Mouse (Mus musculus) lung, postnatal 4 days (tissue): ENCODE measurements around the gene Ccdc183.

Source experiments
- DNase-seq, 2 experiments: peaks; one replicate each; pipeline ENCODE4 v3.0.0; 2021

The Ccdc183 gene

DNA sequence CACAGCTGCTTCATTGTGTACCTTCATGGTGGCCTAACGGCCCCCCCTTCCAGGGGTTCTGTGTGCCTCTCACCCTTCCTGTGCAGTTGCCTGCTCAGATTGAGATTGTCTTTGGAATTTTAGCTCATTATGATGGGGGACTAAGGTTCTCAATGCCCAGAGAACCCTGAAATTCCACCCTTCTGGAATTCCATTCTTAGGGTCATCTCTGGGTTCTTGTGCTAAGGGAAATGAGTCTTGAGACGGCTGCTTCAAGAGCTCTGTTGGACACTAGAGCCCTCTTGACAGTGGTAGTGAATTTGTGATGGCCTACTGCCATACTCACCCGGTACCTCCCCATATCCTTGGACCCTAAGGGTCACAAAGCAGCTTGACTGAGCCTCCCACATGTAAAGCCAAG, at the start of gene Ccdc183:
TSS of gene Ccdc183 (minus strand) at position 101 of the 400 bp plus-strand sequence.
- DNase-seq, result no peak

DNA sequence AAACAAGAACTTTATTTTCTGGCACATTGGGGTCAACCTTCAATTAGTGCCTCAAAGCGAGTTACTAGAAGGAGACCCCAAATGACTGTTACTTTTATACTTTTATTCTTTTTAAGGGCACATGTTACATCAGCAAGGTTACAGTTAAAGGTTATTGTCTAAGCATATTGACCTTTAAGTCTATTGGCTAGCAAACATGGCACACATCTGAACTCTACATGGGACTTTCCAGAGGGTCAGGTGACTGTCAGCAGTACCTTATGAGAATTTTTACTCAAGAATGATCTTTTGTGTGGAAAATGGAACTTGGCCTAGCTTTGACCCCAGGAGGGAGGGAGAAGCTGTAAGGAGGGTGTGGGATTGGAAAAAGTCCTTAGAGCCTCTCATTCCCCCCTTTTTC, 49.0 kb upstream of the Ccdc183 start:
- no peak for DNase-seq

DNA sequence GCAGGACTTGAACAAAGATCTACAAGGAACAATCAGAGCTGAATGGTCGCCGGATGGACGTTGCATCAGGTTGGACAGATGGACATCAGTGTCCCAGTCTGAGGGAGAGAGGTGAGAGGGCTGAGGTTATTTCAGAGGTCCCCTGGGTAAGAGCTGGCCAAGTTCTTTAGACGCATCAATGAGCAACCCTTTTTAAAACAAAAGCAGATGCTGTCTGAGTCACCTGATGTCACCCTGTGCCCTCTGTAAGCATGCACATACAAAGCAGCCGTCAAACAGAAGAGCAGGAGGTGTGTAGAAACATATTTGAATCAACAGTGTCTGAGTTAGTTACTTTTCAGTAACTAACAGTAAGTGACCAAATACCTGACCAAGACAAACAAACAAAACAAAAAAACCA, 46.6 kb upstream of the Ccdc183 start:
- no peak for DNase-seq

DNA sequence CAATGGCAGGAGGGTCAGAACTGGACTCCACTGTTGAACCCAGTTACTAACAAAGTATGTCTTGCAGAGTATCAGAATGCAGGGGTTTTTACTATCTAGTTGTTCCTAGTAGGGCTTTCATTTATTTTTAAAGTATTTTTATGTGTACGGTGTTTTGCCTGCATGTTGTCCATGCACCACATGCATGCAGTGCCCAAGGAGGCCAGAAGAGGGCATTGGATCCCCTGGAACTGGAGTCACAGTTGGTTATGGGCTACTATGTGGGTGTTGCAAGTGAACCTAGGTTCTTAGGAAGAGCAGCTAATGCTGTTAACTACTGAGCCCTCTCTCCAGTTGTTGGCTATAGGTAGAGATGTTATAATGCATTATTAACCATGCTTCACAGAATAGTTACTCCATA, 46.0 kb upstream of the Ccdc183 start:
- DNase-seq, result peak in 1 of 2 experiments; percentile 55

- no peak for DNase-seq
Observed at GRCm38 (mm10) chr2:25661245-25661970, 43.9 kb upstream of the Ccdc183 start.

DNA sequence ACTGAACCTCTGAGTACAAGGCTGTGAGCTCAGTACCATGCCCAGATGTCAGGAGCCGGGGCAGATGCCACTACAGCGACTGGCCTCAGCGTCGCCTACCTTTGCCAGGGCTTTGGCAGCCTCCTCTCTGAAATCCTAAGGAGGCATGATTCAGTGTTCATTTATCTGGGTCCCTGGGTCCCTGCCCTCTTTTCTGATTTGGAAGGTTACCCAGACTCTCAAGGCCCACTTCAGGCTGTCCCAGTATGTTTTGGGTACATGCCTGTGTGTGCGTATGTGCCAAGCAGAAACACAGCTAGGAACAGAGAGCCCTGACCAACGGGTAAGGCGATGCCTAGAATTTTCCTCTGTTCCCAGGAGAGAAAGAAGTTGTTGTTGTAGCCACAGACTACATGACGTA, 42.8 kb upstream of the Ccdc183 start:
- peak in 1 of 2 experiments; percentile 7 for DNase-seq

GRCm38 (mm10) chr2:25657652-25658051, 40.2 kb upstream of the Ccdc183 start, which contains the start of gene Lcn5:
Lcn5 (plus strand) TSS chr2:25657952.
- no peak for DNase-seq

- DNase-seq, result no peak
Observed at GRCm38 (mm10) chr2:25657246-25657645, 39.8 kb upstream of the Ccdc183 start.

GRCm38 (mm10) chr2:25656691-25657090, 39.2 kb upstream of the Ccdc183 start:
- no peak for DNase-seq

DNA sequence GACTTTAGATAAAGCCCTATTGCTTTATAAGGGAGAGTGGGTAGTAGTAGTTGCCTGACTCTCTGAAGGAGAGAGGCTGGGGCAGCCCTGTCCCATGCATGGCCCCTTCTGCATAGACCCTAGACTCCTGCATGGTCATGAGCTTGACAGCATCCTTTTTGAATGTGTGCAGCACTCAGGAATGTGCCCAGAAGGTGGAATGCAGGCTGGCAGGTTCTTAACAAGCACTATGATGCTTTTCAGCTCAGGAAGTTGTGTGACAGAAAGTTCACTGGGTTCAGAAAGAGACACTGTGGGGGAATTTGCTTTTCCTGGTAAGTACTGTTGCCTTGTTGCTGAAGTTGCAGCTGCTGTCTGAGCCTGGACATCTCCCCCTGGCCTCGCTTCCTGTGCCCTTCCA, 37.0 kb upstream of the Ccdc183 start:
- DNase-seq, result no peak

DNA sequence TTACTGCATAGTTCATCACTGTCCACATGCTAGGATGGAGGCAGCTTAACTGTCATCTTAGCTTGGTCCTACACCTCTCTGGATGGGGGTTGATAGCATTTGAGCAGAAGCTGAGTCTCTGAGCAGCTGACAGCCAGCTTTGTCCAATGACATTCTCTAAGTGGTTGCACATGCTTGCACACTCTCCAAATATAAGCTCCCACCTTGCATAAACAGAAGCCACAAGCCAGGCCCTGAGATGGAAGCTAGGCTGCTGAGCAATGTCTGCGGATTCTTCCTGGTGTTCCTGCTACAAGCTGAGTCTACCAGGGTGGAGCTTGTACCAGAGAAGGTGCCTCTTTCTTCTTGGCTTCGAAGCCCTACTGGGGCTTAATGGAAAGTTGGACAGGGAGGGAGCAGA, 35.4 kb upstream of the Ccdc183 start, which contains the start of gene Lcn8:
TSS of gene Lcn8 (plus strand) at position 219 of the 400 bp plus-strand sequence.
- DNase-seq, result no peak

GRCm38 (mm10) chr2:25639890-25640289, 22.4 kb upstream of the Ccdc183 start:
- peak in 1 of 2 experiments; percentile 41 for DNase-seq

DNA sequence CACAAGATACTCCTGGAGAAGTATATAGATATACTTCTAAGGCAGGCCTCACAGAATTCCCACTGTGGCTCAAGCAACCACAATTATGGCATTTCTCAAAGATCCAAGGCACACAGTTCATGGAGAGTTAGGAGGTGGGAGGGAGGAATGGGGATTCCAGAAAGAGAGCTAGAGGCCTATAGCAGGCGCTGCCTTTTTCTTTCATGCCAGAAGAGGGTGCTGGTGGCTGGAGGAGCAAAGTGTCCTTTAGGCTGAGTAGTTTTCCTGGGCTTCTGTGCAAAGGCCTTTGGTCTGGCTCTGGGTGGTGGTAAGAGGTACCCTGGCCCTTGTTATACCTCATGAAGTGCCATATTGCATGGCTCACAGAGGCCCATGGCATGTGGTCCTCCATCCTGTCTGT, 16.6 kb upstream of the Ccdc183 start:
- DNase-seq, result no peak

DNA sequence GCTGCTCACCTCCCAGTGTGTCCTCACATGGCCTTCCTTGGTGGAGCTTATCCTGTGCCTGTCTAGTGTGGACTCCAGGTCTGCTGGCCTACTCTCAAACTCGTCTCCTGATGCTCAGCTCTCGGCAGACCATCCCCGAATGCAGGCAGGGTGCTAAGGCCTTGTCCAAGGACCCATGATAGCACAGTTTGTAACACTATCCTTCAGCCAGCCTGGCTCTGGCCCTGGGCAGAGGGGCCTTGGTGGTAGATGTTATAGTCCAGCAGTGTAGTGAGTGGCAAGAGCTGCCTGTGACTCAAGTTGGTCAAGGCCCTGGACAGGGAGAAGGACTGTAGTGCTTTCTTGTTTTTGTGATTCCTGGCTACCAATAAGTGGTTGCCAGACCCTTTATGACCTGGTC, 16.1 kb upstream of the Ccdc183 start:
- no peak for DNase-seq

- DNase-seq, result no peak
Observed at GRCm38 (mm10) chr2:25628738-25629137, 11.3 kb upstream of the Ccdc183 start.

- no peak for DNase-seq
Observed at GRCm38 (mm10) chr2:25627811-25628210, 10.3 kb upstream of the Ccdc183 start, which contains the start of gene Fcna. Fcna (minus strand) TSS chr2:25628030.

DNA sequence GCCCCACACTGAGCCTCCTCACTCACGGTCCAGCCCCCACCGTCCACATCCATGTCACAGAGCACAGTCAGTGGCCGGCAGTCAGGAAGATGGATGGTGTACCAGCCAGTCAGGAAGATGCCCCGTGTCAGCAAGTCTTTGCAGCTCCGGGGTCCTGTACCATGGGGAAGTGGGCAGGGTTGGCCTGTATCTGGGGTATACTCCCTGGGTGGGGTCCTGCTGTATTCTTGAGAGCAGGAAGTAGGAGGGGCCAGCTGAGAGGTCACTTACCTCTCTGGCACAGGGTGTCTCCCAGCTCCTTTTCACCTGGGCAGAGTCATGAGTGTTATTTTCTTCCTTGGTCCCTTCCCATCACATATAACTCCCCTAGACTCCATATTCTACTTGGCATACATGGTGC, 8.5 kb upstream of the Ccdc183 start:
- DNase-seq, result no peak

GRCm38 (mm10) chr2:25621229-25622200, 4.0 kb upstream of the Ccdc183 start, which contains the start of gene Tmem141:
Tmem141 (minus strand) TSS chr2:25622005.
- DNase-seq, result peak; percentile 92 to 94

DNA sequence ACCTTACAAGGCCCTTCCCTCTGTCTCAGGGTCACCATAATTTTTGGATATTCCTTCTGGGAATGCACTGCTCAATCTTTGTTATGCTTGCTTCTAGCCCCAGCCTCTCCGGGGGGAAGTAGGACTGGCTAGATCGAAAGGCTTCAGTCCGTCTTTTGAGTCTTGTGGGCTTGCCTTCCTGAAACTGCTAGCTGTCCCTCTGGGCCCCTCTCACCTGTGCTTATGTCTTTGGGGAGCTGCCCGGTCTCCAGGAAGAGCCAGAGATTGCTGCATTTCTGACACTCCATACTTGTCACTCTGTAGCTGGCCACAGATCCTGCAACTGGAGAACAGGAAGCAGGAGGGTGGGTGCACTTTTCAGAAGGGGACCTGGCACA, 3.4 kb upstream of the Ccdc183 start:
- DNase-seq, result no peak

DNA sequence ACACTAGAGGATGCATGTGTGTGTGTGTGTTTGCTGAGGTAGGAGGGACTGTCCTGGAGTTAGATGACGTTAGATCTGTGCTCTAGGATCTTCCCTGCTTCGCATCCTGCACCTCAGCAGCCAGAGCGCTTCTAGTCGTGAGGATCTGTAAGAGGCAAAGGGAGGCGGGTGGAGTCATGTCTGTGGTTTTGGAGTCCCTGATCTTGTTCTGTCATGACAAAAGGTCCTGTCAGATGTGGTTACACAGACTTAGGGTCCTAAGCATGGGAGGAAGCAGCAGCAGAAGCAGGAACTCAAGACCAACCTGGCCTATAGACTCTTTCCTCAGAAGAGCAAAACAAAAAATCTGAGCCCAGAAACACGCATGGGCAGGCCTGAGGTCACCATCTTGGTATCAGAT, 2.9 kb upstream of the Ccdc183 start:
- no peak for DNase-seq

- DNase-seq, result no peak
Observed at GRCm38 (mm10) chr2:25616398-25616797, 1.1 kb downstream of the Ccdc183 start.

DNA sequence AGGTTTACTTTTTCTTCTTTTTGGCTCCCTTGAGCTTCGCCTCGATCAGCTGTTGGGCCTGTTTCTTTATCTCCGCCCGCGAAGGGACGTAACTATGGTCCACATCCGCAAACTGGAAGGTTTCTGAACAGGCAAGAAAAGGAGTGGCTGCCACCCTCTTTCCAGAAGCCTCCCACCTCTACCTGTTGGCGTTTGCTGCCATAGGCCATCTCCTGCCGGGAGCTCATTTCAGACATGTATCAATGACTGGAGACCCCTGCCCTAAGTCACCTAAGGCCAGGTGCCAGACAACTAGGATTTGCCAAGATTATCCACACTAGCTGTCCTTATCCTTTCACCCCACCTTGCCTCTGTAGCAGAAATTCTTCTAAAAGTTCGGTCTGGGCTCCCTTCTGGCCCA, 8.8 kb downstream of the Ccdc183 start:
- DNase-seq, result no peak

GRCm38 (mm10) chr2:25607761-25608622, 9.5 kb downstream of the Ccdc183 start, which contains the start of gene Rabl6:
Rabl6 (minus strand) TSS chr2:25608521.
- DNase-seq, result peak; percentile 92 to 93
